17 mouse cellular contexts compared by ENCODE assay signal in genomic region chr3:108152290-108152689, GRCm38 (mm10). TPM values are rescaled to one million over a fixed set of nuclear protein-coding genes. Genes with fewer than 3 reads are reported as not detected.
"Had no signal": no experiment of that assay in that cellular context is flagged by ENCODE, and none has a peak within 500 bp of the region (broad histone marks: within the 10 kb centered on the region; RNA-seq: fewer than 3 reads in every experiment).

No protein-coding gene starts in this region.

- H3K27me3 ChIP-seq: neural tube, embryonic 13.5 days; neural tube, embryonic 15.5 days; stomach, embryonic 15.5 days had no signal

- H3K9ac ChIP-seq: neural tube, embryonic 13.5 days; neural tube, embryonic 15.5 days; stomach, embryonic 15.5 days had no signal

- H3K27ac ChIP-seq: neural tube, embryonic 13.5 days; neural tube, embryonic 15.5 days; stomach, embryonic 15.5 days; stomach, postnatal 0 days had no signal

- H3K4me3 ChIP-seq: neural tube, embryonic 13.5 days; neural tube, embryonic 15.5 days; stomach, embryonic 15.5 days had no signal

- H3K4me2 ChIP-seq: neural tube, embryonic 13.5 days; neural tube, embryonic 15.5 days; stomach, embryonic 15.5 days had no signal

- H3K9me3 ChIP-seq: neural tube, embryonic 13.5 days; neural tube, embryonic 15.5 days; stomach, embryonic 15.5 days had no signal

- H3K36me3 ChIP-seq: neural tube, embryonic 15.5 days; stomach, embryonic 15.5 days had no signal

- DNase-seq: retina, postnatal 1 day; right cerebral cortex, adult 18-20 months; right cerebral cortex, postnatal 14 days; right cerebral cortex, postnatal 25 days; right cerebral cortex, postnatal 4 days; spleen, adult 18-20 months; thymus, adult 18-20 months; thymus, adult 2 months; thymus, postnatal 14 days; thymus, postnatal 25 days; thymus, postnatal 36 days; thymus, postnatal 4 days had no signal

RNA-seq across cellular contexts. Expression of gene Gpr61, which starts 2.4 kb away (rescaled TPM):
- polyA plus RNA-seq: spleen, adult 2 months; thymus, adult 2 months had no signal
